Mouse (Mus musculus) monocyte, adult 59 days (primary cell): ENCODE data around the gene Diablo. TPM values are rescaled to one million over a fixed set of nuclear protein-coding genes. Genes with fewer than 3 reads are reported as not detected.

Experiments
- total RNA-seq, 2 experiments: library from RNA; stranded (reverse); gene quantifications; one replicate each; pipeline ENCODE4 v1.2.4; 2023

The Diablo gene
- 10 to 100 TPM; 29.7 to 34.7 TPM for total RNA-seq

GRCm38 (mm10) chr5:123523692-123524392 lies at the start of gene Diablo:
TSS of gene Diablo (minus strand) at chr5:123524176.

GRCm38 (mm10) chr5:123572357-123573186 lies 48.6 kb upstream of the Diablo start, which contains the start of gene Vps33a:
TSS of gene Vps33a (minus strand) at chr5:123573038.

GRCm38 (mm10) chr5:123525281-123525680 lies 1.3 kb upstream of the Diablo start, which contains the start of gene Gm49027:
TSS of gene Gm49027 (minus strand) at chr5:123525488.

GRCm38 (mm10) chr5:123510160-123510559 lies 13.8 kb downstream of the Diablo start, which contains the start of gene B3gnt4:
TSS of gene B3gnt4 (plus strand) at chr5:123510460.

DNA sequence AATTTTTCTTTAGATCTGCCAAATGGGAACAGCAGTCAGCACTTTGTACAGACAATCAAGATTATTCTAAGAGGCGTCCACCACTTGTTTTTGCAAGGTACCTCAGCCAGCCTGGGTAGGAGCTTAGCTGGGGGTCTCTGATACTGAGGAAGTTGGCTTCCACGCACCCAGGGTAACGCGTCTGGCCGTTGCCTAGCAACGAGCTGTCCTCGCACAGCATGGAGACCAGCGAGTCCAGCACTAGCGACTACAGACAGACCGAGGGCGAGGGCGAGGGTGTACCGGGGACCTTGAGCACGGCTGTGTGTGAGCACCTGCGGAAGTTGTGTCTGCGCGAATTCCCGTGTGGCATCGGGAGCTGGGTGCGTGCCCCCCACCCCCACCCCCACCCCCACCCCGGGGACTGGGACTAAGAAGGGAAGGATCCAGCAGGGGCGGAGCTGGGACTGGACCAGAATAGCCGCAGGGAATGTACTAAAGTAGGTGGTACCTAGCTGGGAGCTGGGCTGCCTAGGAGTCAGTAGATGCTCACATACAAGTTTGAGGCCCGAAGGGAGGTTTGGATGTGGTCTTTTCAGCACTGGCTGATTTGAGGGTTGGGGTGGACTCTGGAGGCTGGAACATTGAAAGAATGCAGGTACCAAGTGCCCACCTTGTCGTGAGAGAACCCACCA lies 34.7 kb downstream of the Diablo start, which contains the start of the genes Lrrc43 and Il31:
TSS of gene Lrrc43 (plus strand) at position 194 of the 674 bp plus-strand sequence.
TSS of gene Il31 (minus strand) at position 378 of the 674 bp plus-strand sequence.

Other genes starting within 250 kb of the Diablo start
- gene Bcl7a, start 180.3 kb downstream of the Diablo start, total RNA-seq = under 1 TPM; 0.66 to 0.79 TPM
- 10 to 100 TPM; 69.9 to 72.1 TPM for gene Mlxip, start 129.4 kb downstream of the Diablo start, total RNA-seq
- gene Lrrc43, start 34.9 kb downstream of the Diablo start, total RNA-seq = not detected
- not detected for gene Il31, start 34.7 kb downstream of the Diablo start, total RNA-seq
- gene B3gnt4, start 13.7 kb downstream of the Diablo start, total RNA-seq = not detected
- 1 to 10 TPM; 1.9 to 3.2 TPM for gene Gm49027, start 1.3 kb upstream of the Diablo start, total RNA-seq
- gene Vps33a, start 48.9 kb upstream of the Diablo start, total RNA-seq = 10 to 100 TPM; 41.2 to 49.1 TPM
- 10 to 100 TPM; 94.8 to 97.0 TPM for gene Clip1, start 160.4 kb upstream of the Diablo start, total RNA-seq
- gene Zcchc8, start 196.9 kb upstream of the Diablo start, total RNA-seq = 100 to 1,000 TPM in 1 of 2 experiments, 10 to 100 TPM in 1; 96.4 to 103 TPM
- 100 to 1,000 TPM; 165 to 192 TPM for gene Rsrc2, start 225.2 kb upstream of the Diablo start, total RNA-seq
- 1 to 10 TPM; 1.1 to 2.3 TPM for gene Kntc1, start 225.5 kb upstream of the Diablo start, total RNA-seq